Mouse (Mus musculus) layer of hippocampus, postnatal 25 days (tissue): ENCODE measurements around the gene Slc25a33. TPM values are rescaled to one million over a fixed set of nuclear protein-coding genes. Genes with fewer than 3 reads are reported as not detected.

ENCODE experiments used
- DNase-seq, 2 experiments: peaks; one replicate each; pipeline ENCODE4 v3.0.0; 2022; ENCODE audit warnings: mixed read lengths in 2 of 2, low spot score in 1 of 2; ENCODE audit errors: extremely low spot score in 1 of 2
- microRNA-seq, 2 experiments: library from miRNA; unstranded; fragments of <30 nt; microRNA quantifications; one replicate each; pipeline ENCODE4 v1.2.0; 2021
- total RNA-seq, 2 experiments: library from RNA; stranded (reverse); gene quantifications; 2 replicates each; pipeline ENCODE4 v1.2.3; 2021

The Slc25a33 gene
- total RNA-seq, 2 experiments from 2014 or later, result 31.0 to 38.8 TPM

- DNase-seq, result no peak
These were observed 71.7 kb downstream of the Slc25a33 start, which contains the start of gene Pik3cd for GRCm38 (mm10) chr4:149702210-149702979. Pik3cd (minus strand) TSS chr4:149702571.

GRCm38 (mm10) chr4:149701426-149702209 is 72.5 kb downstream of the Slc25a33 start:
- no peak for DNase-seq

- DNase-seq, result no peak
These were observed 74.1 kb downstream of the Slc25a33 start for GRCm38 (mm10) chr4:149699953-149700352.

- DNase-seq, result peak in 1 of 2 experiments; percentile 40
These were observed 75.8 kb downstream of the Slc25a33 start for GRCm38 (mm10) chr4:149698197-149698821.

- DNase-seq, result no peak
These were observed 76.4 kb downstream of the Slc25a33 start for GRCm38 (mm10) chr4:149697506-149698196.

GRCm38 (mm10) chr4:149696189-149696971 is 77.7 kb downstream of the Slc25a33 start:
- no peak for DNase-seq

Small RNA genes lying within 50 kb of the gene (microRNA-seq; reads per million reads assigned to microRNA genes)
- 0 reads per million in 2 experiments for gene Gm47301

Other genes with a start within 250 kb of the Slc25a33 start
- gene Clstn1, start 187.8 kb downstream of the Slc25a33 start, total RNA-seq, result 100 to 1,000 TPM; 782 to 866 TPM
- 10 to 100 TPM; 22.9 to 25.2 TPM for gene Pik3cd, start 71.7 kb downstream of the Slc25a33 start, total RNA-seq
- 10 to 100 TPM; 66.5 to 70.7 TPM for gene Tmem201, start 36.2 kb downstream of the Slc25a33 start, total RNA-seq
- gene Spsb1, start 180.8 kb upstream of the Slc25a33 start, total RNA-seq, result 10 to 100 TPM; 23.8 to 25.5 TPM
- 1 to 10 TPM; 8.8 to 9.1 TPM for gene H6pd, start 234.7 kb upstream of the Slc25a33 start, total RNA-seq